Mouse (Mus musculus) spleen, adult 12 weeks (tissue): ENCODE measurements around the gene Arhgap15.

Experiments
- DNase-seq: peaks from one replicate; pipeline ENCODE4 v3.0.0; 2022; ENCODE audit warnings: low spot score

Arhgap15 gene

GRCm38 (mm10) chr2:44190749-44191148 lies 442.1 kb downstream of the Arhgap15 start:
- DNase-seq: no peak

GRCm38 (mm10) chr2:44192058-44192457 lies 443.4 kb downstream of the Arhgap15 start:
- no peak for DNase-seq

- DNase-seq: no peak
Observed at GRCm38 (mm10) chr2:44215506-44215905, 466.9 kb downstream of the Arhgap15 start.

GRCm38 (mm10) chr2:44217811-44218210 lies 469.2 kb downstream of the Arhgap15 start:
- DNase-seq: no peak

GRCm38 (mm10) chr2:44218317-44218716 lies 469.7 kb downstream of the Arhgap15 start:
- DNase-seq: no peak

- no peak for DNase-seq
Observed at GRCm38 (mm10) chr2:44221686-44222085, 473.1 kb downstream of the Arhgap15 start.

- no peak for DNase-seq
Observed at GRCm38 (mm10) chr2:44222176-44222753, 473.6 kb downstream of the Arhgap15 start.

- no peak for DNase-seq
Observed at GRCm38 (mm10) chr2:44234856-44235255, 486.2 kb downstream of the Arhgap15 start.

GRCm38 (mm10) chr2:44241657-44242454 lies 493.2 kb downstream of the Arhgap15 start:
- DNase-seq: no peak

- DNase-seq: no peak
Observed at GRCm38 (mm10) chr2:44242628-44243255, 494.1 kb downstream of the Arhgap15 start.

GRCm38 (mm10) chr2:44255343-44255742 lies 506.7 kb downstream of the Arhgap15 start:
- no peak for DNase-seq

GRCm38 (mm10) chr2:44257946-44258345 lies 509.3 kb downstream of the Arhgap15 start:
- DNase-seq: no peak

- no peak for DNase-seq
Observed at GRCm38 (mm10) chr2:44271455-44272346, 523.1 kb downstream of the Arhgap15 start.

- no peak for DNase-seq
Observed at GRCm38 (mm10) chr2:44272606-44273005, 524.0 kb downstream of the Arhgap15 start.

GRCm38 (mm10) chr2:44274425-44274824 lies 525.8 kb downstream of the Arhgap15 start:
- DNase-seq: no peak

GRCm38 (mm10) chr2:44286181-44286719 lies 537.6 kb downstream of the Arhgap15 start:
- no peak for DNase-seq

- DNase-seq: no peak
Observed at GRCm38 (mm10) chr2:44299156-44299555, 550.5 kb downstream of the Arhgap15 start.

- DNase-seq: no peak
Observed at GRCm38 (mm10) chr2:44299909-44300308, 551.3 kb downstream of the Arhgap15 start.

- no peak for DNase-seq
Observed at GRCm38 (mm10) chr2:44300466-44300865, 551.8 kb downstream of the Arhgap15 start.

- no peak for DNase-seq
Observed at GRCm38 (mm10) chr2:44304261-44304970, 555.8 kb downstream of the Arhgap15 start.
